Mouse (Mus musculus) thymus, adult 2 months (tissue): ENCODE results near the gene Rgs3.

Experiments
- CTCF ChIP-seq: fragments of 200-500 bp; IDR thresholded peaks from 2 replicates; pipeline ENCODE4 v1.5.1; 2012; ENCODE audit warnings: mild to moderate bottlenecking, control low read depth, low read length, moderate library complexity, borderline replicate concordance; ENCODE audit not compliant: control insufficient read depth, poor library complexity, insufficient read depth; ENCODE audit errors: extremely low read depth
- POLR2A ChIP-seq: fragments of 200-500 bp; IDR thresholded peaks from 2 replicates; pipeline ENCODE4 v1.6.1; 2012; ENCODE audit warnings: mild to moderate bottlenecking, low read length, control low read depth, moderate library complexity; ENCODE audit not compliant: control insufficient read depth, poor library complexity, insufficient read depth; ENCODE audit errors: extremely low read depth

- TF ChIP-seq POLR2A (no peak), CTCF (no peak)
Measured at GRCm38 (mm10) chr4:62524651-62525488, 34.8 kb upstream of the Rgs3 start, which contains the start of the genes Pole3 and 4933430I17Rik.
